Mouse (Mus musculus): ENCODE measurements around the gene Tmed9.

- TF ChIP-seq CTCF (IDR thresholded peaks at IDR 0.05; ENCODE audit: control insufficient read depth, insufficient read depth, insufficient replicate concordance, low read depth, low read length) (no peak), POLR2A (IDR thresholded peaks at IDR 0.05; ENCODE audit: control insufficient read depth, low read depth, low read length) (no peak)
These were observed 25.1 kb upstream of the Tmed9 start for GRCm38 (mm10) chr13:55548426-55548825.

All from testis, adult 2 months (tissue).